Mouse (Mus musculus): ENCODE results near the gene Rad23b.
"Not testable (repeated sequence)": the region's sequence is repeated elsewhere in the genome, so short reads cannot be mapped to it uniquely, and the experiment has no call there.

The Rad23b gene

GRCm38 (mm10) chr4:55349452-55350218, at the start of gene Rad23b:
TSS of gene Rad23b (plus strand) at chr4:55350043.
- in situ Hi-C loops (cut with MboI; ENCODE audit: unreplicated experiment in 2 of 2): loop anchor here in 1 of 2 experiments (25.0 kb wide), 4 partner anchors 1463 to 1912 kb away; partner anchors contain the start of genes Elp1, Fam206a, Slc44a1 and Tmem245

GRCm38 (mm10) chr4:55304121-55304520, 45.7 kb upstream of the Rad23b start:
- in situ Hi-C loops (cut with MboI; ENCODE audit: unreplicated experiment in 2 of 2): no loop called here

DNA sequence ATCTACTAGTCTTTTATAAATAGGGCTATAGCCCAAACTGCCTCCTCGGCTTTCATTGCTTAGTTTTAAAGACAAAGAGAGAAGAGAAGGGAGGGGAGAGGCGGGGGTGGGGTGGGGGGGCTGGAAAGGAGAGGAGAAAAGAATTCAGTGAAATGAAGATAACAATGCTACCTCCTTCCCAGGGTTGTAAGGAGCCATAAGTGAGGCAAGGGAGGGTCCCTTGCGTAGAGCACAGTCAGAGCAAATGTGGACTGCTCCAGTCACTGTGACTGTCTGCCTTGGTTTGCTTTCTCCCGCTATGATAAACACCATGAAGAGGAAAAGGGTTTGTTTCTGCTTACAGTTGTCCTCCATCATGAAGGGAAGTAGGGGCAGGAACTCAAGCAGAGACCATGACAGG, 43.2 kb upstream of the Rad23b start:
- in situ Hi-C loops (cut with MboI; ENCODE audit: unreplicated experiment in 2 of 2): no loop called here

- in situ Hi-C loops (cut with MboI; ENCODE audit: unreplicated experiment in 2 of 2): no loop called here
These were observed 33.1 kb upstream of the Rad23b start for GRCm38 (mm10) chr4:55316726-55317125.

DNA sequence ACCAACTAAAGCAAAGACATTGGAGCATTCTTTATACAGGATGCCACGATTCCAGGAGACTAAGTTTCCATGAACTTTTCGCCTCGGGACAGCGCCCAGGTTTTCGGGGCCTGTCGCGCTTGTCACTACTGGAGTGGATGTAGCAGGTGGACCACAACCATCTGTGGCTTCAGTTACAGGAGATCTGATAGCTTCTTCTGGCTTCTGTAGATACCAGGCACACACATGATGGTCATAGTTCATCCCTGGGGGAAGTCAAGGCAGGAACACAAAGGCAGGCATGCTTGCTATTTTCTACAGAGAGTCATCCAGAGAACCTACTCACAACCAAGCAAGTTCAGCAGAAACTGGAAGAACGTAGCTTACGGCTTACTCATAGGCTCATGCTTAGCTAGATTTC, 31.5 kb upstream of the Rad23b start:
- in situ Hi-C loops (cut with MboI; ENCODE audit: unreplicated experiment in 2 of 2): not testable (repeated sequence)

DNA sequence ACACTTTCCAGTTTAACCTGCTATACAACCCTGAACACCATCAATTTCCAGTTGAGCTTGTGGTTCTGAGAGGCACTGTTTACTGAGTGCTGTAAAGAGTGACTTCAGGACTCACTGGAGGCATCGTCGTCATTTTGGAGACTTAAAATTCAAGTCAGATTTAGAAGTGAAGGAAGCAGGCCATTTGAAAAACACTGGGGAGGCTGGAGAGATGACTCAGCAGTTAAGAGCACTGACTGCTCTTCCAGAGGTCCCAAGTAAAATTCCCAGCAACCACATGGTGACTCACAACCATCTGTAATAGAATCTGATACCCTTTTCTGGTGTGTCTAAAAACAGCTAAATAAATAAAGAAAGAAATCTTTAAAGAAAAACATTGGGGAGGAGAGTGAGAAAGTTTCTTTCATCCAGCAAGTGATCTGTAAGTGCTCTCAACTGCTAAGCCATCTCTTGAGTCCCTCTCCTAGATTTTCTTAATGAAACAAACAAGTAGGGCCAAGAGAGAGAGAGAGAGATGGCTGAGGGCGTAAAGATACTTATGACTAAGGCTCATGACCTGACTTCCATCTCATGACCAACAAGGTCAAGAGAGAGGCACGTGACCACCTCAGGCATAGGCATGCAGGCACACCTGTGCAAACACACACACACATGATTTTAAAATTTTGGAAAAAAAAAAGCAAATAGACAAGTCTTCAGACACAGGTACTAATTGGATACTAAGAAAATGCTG, 23.9 kb upstream of the Rad23b start:
- in situ Hi-C loops (cut with MboI; ENCODE audit: unreplicated experiment in 2 of 2): loop anchor here in 1 of 2 experiments (25.0 kb wide), 2 partner anchors 1611 to 1711 kb away; partner anchors contain the start of gene Tmem245

- in situ Hi-C loops (cut with MboI; ENCODE audit: unreplicated experiment in 2 of 2): loop anchor here in 1 of 2 experiments (25.0 kb wide), 2 partner anchors 1610 to 1710 kb away; partner anchors contain the start of gene Tmem245
These were observed 22.3 kb upstream of the Rad23b start for GRCm38 (mm10) chr4:55327508-55327907.

GRCm38 (mm10) chr4:55328471-55328870, 21.4 kb upstream of the Rad23b start:
- in situ Hi-C loops (cut with MboI; ENCODE audit: unreplicated experiment in 2 of 2): loop anchor here in 1 of 2 experiments (25.0 kb wide), 2 partner anchors 1609 to 1709 kb away; partner anchors contain the start of gene Tmem245

DNA sequence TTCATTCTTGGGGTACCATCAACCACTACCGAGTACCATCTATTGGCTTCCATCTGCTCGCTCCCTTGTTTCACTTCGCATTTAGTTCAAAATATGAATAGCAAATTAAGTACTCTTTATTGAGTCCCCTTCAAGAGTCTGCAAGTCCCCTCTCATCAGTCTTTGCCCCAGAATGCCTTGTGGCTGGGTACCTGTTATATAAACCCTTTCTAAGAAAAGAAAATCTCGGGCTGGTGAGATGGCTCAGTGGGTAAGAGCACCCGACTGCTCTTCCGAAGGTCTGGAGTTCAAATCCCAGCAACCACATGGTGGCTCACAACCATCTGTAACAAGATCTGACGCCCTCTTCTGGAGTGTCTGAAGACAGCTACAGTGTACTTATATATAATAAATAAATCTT, 20.9 kb upstream of the Rad23b start:
- in situ Hi-C loops (cut with MboI; ENCODE audit: unreplicated experiment in 2 of 2): loop anchor here in 1 of 2 experiments (25.0 kb wide), 2 partner anchors 1608 to 1708 kb away; partner anchors contain the start of gene Tmem245

- in situ Hi-C loops (cut with MboI; ENCODE audit: unreplicated experiment in 2 of 2): loop anchor here in 1 of 2 experiments (25.0 kb wide), 2 partner anchors 1608 to 1708 kb away; partner anchors contain the start of gene Tmem245
These were observed 20.1 kb upstream of the Rad23b start for GRCm38 (mm10) chr4:55329621-55330346.

GRCm38 (mm10) chr4:55335030-55335770, 14.6 kb upstream of the Rad23b start:
- in situ Hi-C loops (cut with MboI; ENCODE audit: unreplicated experiment in 2 of 2): loop anchor here in 1 of 2 experiments (25.0 kb wide), 2 partner anchors 1602 to 1702 kb away; partner anchors contain the start of gene Tmem245

DNA sequence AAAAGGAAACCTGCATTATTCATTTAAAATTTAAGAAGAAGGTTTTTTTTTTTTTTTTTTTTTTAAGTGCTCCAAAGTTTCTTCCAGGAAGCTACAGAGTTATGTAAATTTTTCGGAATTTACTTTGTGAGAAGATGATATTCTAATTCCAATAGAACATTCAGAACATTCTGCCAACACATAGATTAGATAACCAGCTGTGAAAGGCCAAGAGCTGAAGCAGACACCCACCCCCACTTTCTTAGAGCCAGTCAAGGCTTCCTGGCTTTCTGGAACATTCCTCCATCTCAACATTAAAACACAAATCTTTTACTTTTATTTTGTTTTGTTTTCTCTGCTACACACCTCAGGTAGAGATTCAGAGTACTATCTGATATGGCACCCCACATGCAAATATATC, 10.9 kb upstream of the Rad23b start:
- in situ Hi-C loops (cut with MboI; ENCODE audit: unreplicated experiment in 2 of 2): loop anchor here in 1 of 2 experiments (25.0 kb wide), 2 partner anchors 1598 to 1698 kb away; partner anchors contain the start of gene Tmem245

DNA sequence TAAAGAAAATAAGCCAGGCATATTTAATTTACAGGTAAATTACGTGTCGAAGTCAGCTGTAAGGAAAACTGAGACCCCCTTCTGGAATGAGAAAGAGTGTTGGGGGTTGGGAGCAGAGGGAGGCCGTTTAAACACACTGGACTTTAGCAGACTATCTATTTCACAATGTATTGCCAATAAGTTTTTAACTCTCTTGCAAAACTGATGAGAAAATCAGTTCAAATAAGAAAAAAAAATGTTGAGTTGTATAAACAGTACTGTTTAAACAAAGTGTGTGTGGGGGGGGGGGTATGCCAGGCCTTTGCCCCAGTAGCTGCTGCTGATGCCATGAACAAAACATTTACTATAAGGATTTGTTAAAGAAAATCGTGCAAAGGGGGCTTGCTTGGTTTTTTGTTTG, 10.5 kb upstream of the Rad23b start:
- in situ Hi-C loops (cut with MboI; ENCODE audit: unreplicated experiment in 2 of 2): loop anchor here in 1 of 2 experiments (25.0 kb wide), 2 partner anchors 1598 to 1698 kb away; partner anchors contain the start of gene Tmem245

GRCm38 (mm10) chr4:55341797-55342196, 8.0 kb upstream of the Rad23b start:
- in situ Hi-C loops (cut with MboI; ENCODE audit: unreplicated experiment in 2 of 2): loop anchor here in 1 of 2 experiments (25.0 kb wide), 2 partner anchors 1596 to 1696 kb away; partner anchors contain the start of gene Tmem245

DNA sequence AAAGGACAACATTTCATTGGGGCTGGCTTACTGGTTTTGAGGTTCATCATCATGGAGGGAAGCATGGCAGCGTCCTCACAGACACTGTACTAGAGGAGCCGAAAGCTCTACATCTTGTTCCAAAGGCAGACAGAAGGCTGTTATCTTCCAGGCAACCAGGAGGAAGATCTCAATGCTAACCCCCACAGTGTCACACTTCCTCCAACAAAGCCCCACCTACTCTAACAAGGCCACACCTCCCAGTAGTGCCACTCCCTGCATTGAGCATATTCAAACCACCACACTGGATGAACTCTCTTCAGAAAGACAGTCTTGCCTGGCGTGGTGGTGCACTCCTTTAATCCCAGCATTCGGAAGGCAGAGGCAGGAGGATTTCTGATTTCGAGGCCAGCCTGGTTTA, 7.2 kb upstream of the Rad23b start:
- in situ Hi-C loops (cut with MboI; ENCODE audit: unreplicated experiment in 2 of 2): loop anchor here in 1 of 2 experiments (25.0 kb wide), 2 partner anchors 1595 to 1695 kb away; partner anchors contain the start of gene Tmem245

DNA sequence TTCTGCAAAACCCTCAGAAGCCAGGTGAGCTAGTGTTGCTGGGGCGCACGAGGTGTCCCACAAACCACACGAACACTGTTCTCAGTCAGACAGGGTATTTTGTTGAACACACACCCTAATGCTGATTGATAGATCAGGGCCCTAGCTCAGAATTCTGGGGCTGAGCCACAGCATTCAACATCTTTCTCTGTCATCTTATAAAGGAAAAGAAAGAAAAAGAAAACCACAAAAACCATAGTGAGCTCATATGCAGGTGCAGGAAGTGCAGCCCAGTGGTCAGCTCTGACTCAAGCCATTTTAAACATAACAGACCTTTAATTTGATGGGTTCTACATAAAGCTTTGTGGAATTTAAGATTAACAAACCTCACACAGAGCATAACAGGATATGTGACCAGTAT, 6.6 kb upstream of the Rad23b start:
- in situ Hi-C loops (cut with MboI; ENCODE audit: unreplicated experiment in 2 of 2): loop anchor here in 1 of 2 experiments (25.0 kb wide), 2 partner anchors 1594 to 1694 kb away; partner anchors contain the start of gene Tmem245

DNA sequence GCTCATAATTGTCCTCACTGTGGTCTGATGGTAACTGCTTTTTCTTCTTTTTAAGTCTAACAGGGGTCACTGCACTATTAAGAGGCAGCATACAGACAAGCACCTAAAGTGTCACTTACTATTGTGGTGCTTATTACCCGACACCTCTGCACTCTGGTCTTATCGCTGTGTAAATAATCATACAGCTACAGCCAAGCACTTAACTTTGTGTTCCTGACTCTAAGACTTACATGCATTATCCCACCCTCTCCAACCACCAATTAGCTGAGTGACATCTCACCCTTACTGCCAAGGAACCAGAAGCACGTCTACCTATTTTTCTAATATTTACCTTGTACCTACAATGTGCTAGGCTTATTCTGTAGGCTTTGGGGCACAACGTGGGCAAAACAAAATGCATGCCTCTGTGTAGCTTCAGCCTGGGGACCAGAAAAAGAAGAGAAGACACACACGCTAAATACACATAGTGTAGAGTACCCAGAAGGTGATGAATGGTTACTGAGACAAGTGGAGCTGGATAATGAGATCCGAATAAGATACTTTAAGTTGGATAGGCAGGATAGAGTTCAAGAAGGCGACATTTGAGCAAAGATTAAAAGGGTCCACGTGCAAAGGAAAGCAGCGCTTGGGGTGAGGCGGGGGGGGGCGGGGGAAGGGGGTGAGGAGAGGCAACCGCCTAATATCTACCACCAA, 938 bp upstream of the Rad23b start:
- in situ Hi-C loops (cut with MboI; ENCODE audit: unreplicated experiment in 2 of 2): loop anchor here in 1 of 2 experiments (25.0 kb wide), 2 partner anchors 1588 to 1688 kb away; partner anchors contain the start of gene Tmem245

GRCm38 (mm10) chr4:55350219-55350931, 532 bp downstream of the Rad23b start:
- in situ Hi-C loops (cut with MboI; ENCODE audit: unreplicated experiment in 2 of 2): loop anchor here in 1 of 2 experiments (25.0 kb wide), 2 partner anchors 1462 to 1913 kb away; partner anchors contain the start of genes Elp1, Fam206a and Slc44a1
